8 mouse cellular contexts compared by ENCODE assay signal in genomic region chr5:140647821-140648518, GRCm38 (mm10). TPM values are rescaled to one million over a fixed set of nuclear protein-coding genes. Genes with fewer than 3 reads are reported as not detected.
DNase-seq lines count a peak whose midpoint lies in the region; ATAC-seq and TF ChIP-seq lines count a peak whose summit lies in the region.

No protein-coding gene starts in this region.

- DNase-seq in forebrain, embryonic 10.5 days (ENCODE audit: extremely low spot score, low spot score) = no peak
- DNase-seq in left cerebral cortex, postnatal 25 days (ENCODE audit: low spot score in 2 of 2) = peak; percentile 56 to 64
- DNase-seq in thymus, postnatal 10 days (ENCODE audit: low spot score in 2 of 2) = peak; percentile 28 to 58

- H3K4me1 ChIP-seq in megakaryocyte, embryonic 14.5 days = peaks cover 93% of the 10 kb centered on the region
- H3K4me1 ChIP-seq in bone marrow, adult 2 months (ENCODE audit: control insufficient read depth, insufficient read depth, low read length) = peaks cover 3% of the 10 kb centered on the region
- H3K4me1 ChIP-seq in forebrain, embryonic 10.5 days = peaks cover 68% of the 10 kb centered on the region
- peaks cover 44% of the 10 kb centered on the region for H3K4me1 ChIP-seq in hindbrain, embryonic 16.5 days (ENCODE audit: control insufficient read depth, insufficient read depth, low read depth, low read length)
- H3K4me1 ChIP-seq in midbrain, embryonic 13.5 days (replicated peaks) = peaks cover 58% of the 10 kb centered on the region

- H3K9ac ChIP-seq in hindbrain, embryonic 16.5 days (ENCODE audit: low read depth, low read length) = peak overlapping the region; percentile 99
- H3K9ac ChIP-seq in midbrain, embryonic 13.5 days (replicated peaks) = peak overlapping the region; percentile 100

- H3K27ac ChIP-seq in bone marrow, adult 2 months (ENCODE audit: control insufficient read depth, insufficient read depth, low read depth, low read length, poor library complexity) = 0 out of 2 replicates have a peak overlapping the region, but pooled peaks have one; percentile 1
- H3K27ac ChIP-seq in forebrain, embryonic 10.5 days = peak overlapping the region; percentile 99
- peak overlapping the region; percentile 95 for H3K27ac ChIP-seq in hindbrain, embryonic 16.5 days (ENCODE audit: low read depth, low read length)
- H3K27ac ChIP-seq in midbrain, embryonic 13.5 days = peak overlapping the region; percentile 94

- H3K9me3 ChIP-seq in megakaryocyte, embryonic 14.5 days = no peaks in the 10 kb centered on the region
- no peaks in the 10 kb centered on the region; the same call in none of the 2 replicates for H3K9me3 ChIP-seq in forebrain, embryonic 10.5 days
- no peaks in the 10 kb centered on the region for H3K9me3 ChIP-seq in hindbrain, embryonic 16.5 days (ENCODE audit: control insufficient read depth, low read length)
- no peaks in the 10 kb centered on the region for H3K9me3 ChIP-seq in midbrain, embryonic 13.5 days

- H3K27me3 ChIP-seq in megakaryocyte, embryonic 14.5 days (replicated peaks) = no peaks in the 10 kb centered on the region
- peaks cover 4% of the 10 kb centered on the region; the same call in 1 of the 2 replicates for H3K27me3 ChIP-seq in forebrain, embryonic 10.5 days (ENCODE audit: poor library complexity, severe bottlenecking)
- no peaks in the 10 kb centered on the region for H3K27me3 ChIP-seq in hindbrain, embryonic 16.5 days (replicated peaks; ENCODE audit: control insufficient read depth, insufficient read depth, low read length)
- H3K27me3 ChIP-seq in midbrain, embryonic 13.5 days = peaks cover 2% of the 10 kb centered on the region; the same call in 1 of the 2 replicates

- peak overlapping the region; percentile 79 for H3K4me2 ChIP-seq in hindbrain, embryonic 16.5 days (ENCODE audit: low read length)
- peak overlapping the region; percentile 100 for H3K4me2 ChIP-seq in midbrain, embryonic 13.5 days (replicated peaks)

- no peak for TF ChIP-seq POLR2A in bone marrow, adult 2 months (IDR thresholded peaks at IDR 0.05; ENCODE audit: borderline replicate concordance, control insufficient read depth, low read depth, low read length)

- TF ChIP-seq CTCF in bone marrow, adult 2 months (IDR thresholded peaks at IDR 0.05; ENCODE audit: control insufficient read depth, insufficient read depth, low read length) = no peak

- intact Hi-C loops in left cerebral cortex, postnatal 25 days (cut with DNase I) = loop anchor here (2.0 kb wide), 2 partner anchors 15 to 57 kb away; partner anchors contain the start of gene Brat1

- H3K4me3 ChIP-seq in megakaryocyte, embryonic 14.5 days (replicated peaks) = peak overlapping the region; percentile 96
- H3K4me3 ChIP-seq in bone marrow, adult 2 months (replicated peaks; ENCODE audit: control insufficient read depth, low read depth, low read length) = peak overlapping the region; percentile 74
- peak overlapping the region; percentile 81 for H3K4me3 ChIP-seq in forebrain, embryonic 10.5 days
- H3K4me3 ChIP-seq in hindbrain, embryonic 16.5 days (ENCODE audit: low read length) = peak overlapping the region; percentile 93
- peak overlapping the region; percentile 81 for H3K4me3 ChIP-seq in midbrain, embryonic 13.5 days (replicated peaks)

- WGBS in bone marrow, adult 2 months = 6% methylated on average over 13 of the region's 13 CpGs
- WGBS in forebrain, embryonic 10.5 days = 11% methylated on average over 13 of the region's 13 CpGs
- WGBS in hindbrain, embryonic 16.5 days = under 1% methylated on average over 13 of the region's 13 CpGs
- 1% methylated on average over 13 of the region's 13 CpGs for WGBS in midbrain, embryonic 13.5 days

- no peak for ATAC-seq in megakaryocyte, adult 5-6 weeks (ENCODE audit: poor library complexity, severe bottlenecking)
- ATAC-seq in hindbrain, embryonic 16.5 days = peak; percentile 53
- ATAC-seq in midbrain, embryonic 13.5 days = peak; percentile 49; the same call in 1 of the 2 replicates

- H3K36me3 ChIP-seq in megakaryocyte, embryonic 14.5 days (replicated peaks; ENCODE audit: low read length) = peaks cover 37% of the 10 kb centered on the region
- H3K36me3 ChIP-seq in forebrain, embryonic 10.5 days (replicated peaks) = peaks cover 42% of the 10 kb centered on the region
- H3K36me3 ChIP-seq in hindbrain, embryonic 16.5 days (ENCODE audit: control insufficient read depth, insufficient read depth, low read length) = no peaks in the 10 kb centered on the region
- peaks cover 24% of the 10 kb centered on the region for H3K36me3 ChIP-seq in midbrain, embryonic 13.5 days

RNA-seq across cellular contexts. Expression of gene Ttyh3, which starts 0.9 kb away (rescaled TPM):
- 302 and 455 TPM in 2 replicates for polyA plus RNA-seq in megakaryocyte, embryonic 14.5 days (2012; ENCODE audit: insufficient read depth, low replicate concordance)
- 42.4 and 46.0 TPM in 2 replicates for total RNA-seq in megakaryocyte, adult 5-6 weeks (2015)
- 8.0 and 11.6 TPM in 2 replicates for total RNA-seq in megakaryocyte, adult 5-6 weeks (2017)
- polyA plus RNA-seq in bone marrow, adult 2 months (2011; ENCODE audit: insufficient read depth, insufficient read length, low replicate concordance, missing spikeins) = 20.1 and 34.8 TPM in 2 replicates
- 31.6 and 35.7 TPM in 2 replicates for polyA plus RNA-seq in forebrain, embryonic 10.5 days (2016; fragmentation: Nextera tagmentation; extraction: Ambion mirVana)
- polyA plus RNA-seq in hindbrain, embryonic 16.5 days (2015; fragmentation: Nextera tagmentation; extraction: Ambion mirVana) = 56.0 and 68.9 TPM in 2 replicates
- 100 to 1,000 TPM; 272 to 289 TPM for total RNA-seq in left cerebral cortex, postnatal 25 days (2021)
- polyA plus RNA-seq in midbrain, embryonic 13.5 days (2015; fragmentation: Nextera tagmentation; extraction: Ambion mirVana) = 53.6 and 76.6 TPM in 2 replicates

RNA-seq across cellular contexts. Expression of gene Lfng, which starts 40.9 kb away (rescaled TPM):
- polyA plus RNA-seq in megakaryocyte, embryonic 14.5 days (2012; ENCODE audit: insufficient read depth, low replicate concordance) = 7.3 and 31.9 TPM in 2 replicates
- 21.3 and 23.2 TPM in 2 replicates for total RNA-seq in megakaryocyte, adult 5-6 weeks (2015)
- 48.0 and 54.2 TPM in 2 replicates for total RNA-seq in megakaryocyte, adult 5-6 weeks (2017)
- polyA plus RNA-seq in bone marrow, adult 2 months (2011; ENCODE audit: insufficient read depth, insufficient read length, low replicate concordance, missing spikeins) = 25.9 and 26.5 TPM in 2 replicates
- polyA plus RNA-seq in forebrain, embryonic 10.5 days (2016; fragmentation: Nextera tagmentation; extraction: Ambion mirVana) = 33.1 and 33.3 TPM in 2 replicates
- polyA plus RNA-seq in hindbrain, embryonic 16.5 days (2015; fragmentation: Nextera tagmentation; extraction: Ambion mirVana) = 27.1 and 30.2 TPM in 2 replicates
- total RNA-seq in left cerebral cortex, postnatal 25 days (2021) = 10 to 100 TPM; 19.3 to 21.1 TPM
- 25.0 and 25.7 TPM in 2 replicates for polyA plus RNA-seq in midbrain, embryonic 13.5 days (2015; fragmentation: Nextera tagmentation; extraction: Ambion mirVana)

RNA-seq across cellular contexts. Expression of gene Iqce, which starts 54.2 kb away (rescaled TPM):
- 4.5 and 4.7 TPM in 2 replicates for polyA plus RNA-seq in megakaryocyte, embryonic 14.5 days (2012; ENCODE audit: insufficient read depth, low replicate concordance)
- total RNA-seq in megakaryocyte, adult 5-6 weeks (2015) = 5.1 and 10.1 TPM in 2 replicates
- 4.7 and 7.2 TPM in 2 replicates for total RNA-seq in megakaryocyte, adult 5-6 weeks (2017)
- polyA plus RNA-seq in bone marrow, adult 2 months (2011; ENCODE audit: insufficient read depth, insufficient read length, low replicate concordance, missing spikeins) = 3.6 and 11.0 TPM in 2 replicates
- polyA plus RNA-seq in forebrain, embryonic 10.5 days (2016; fragmentation: Nextera tagmentation; extraction: Ambion mirVana) = 24.0 and 30.5 TPM in 2 replicates
- 27.9 and 28.6 TPM in 2 replicates for polyA plus RNA-seq in hindbrain, embryonic 16.5 days (2015; fragmentation: Nextera tagmentation; extraction: Ambion mirVana)
- 10 to 100 TPM; 43.4 to 50.4 TPM for total RNA-seq in left cerebral cortex, postnatal 25 days (2021)
- polyA plus RNA-seq in midbrain, embryonic 13.5 days (2015; fragmentation: Nextera tagmentation; extraction: Ambion mirVana) = 24.4 and 26.0 TPM in 2 replicates

RNA-seq across cellular contexts. Expression of gene Brat1, which starts 56.8 kb away (rescaled TPM):
- polyA plus RNA-seq in megakaryocyte, embryonic 14.5 days (2012; ENCODE audit: insufficient read depth, low replicate concordance) = 15.6 and 22.4 TPM in 2 replicates
- 6.4 and 6.8 TPM in 2 replicates for total RNA-seq in megakaryocyte, adult 5-6 weeks (2015)
- 7.8 and 11.1 TPM in 2 replicates for total RNA-seq in megakaryocyte, adult 5-6 weeks (2017)
- 4.6 and 8.5 TPM in 2 replicates for polyA plus RNA-seq in bone marrow, adult 2 months (2011; ENCODE audit: insufficient read depth, insufficient read length, low replicate concordance, missing spikeins)
- polyA plus RNA-seq in forebrain, embryonic 10.5 days (2016; fragmentation: Nextera tagmentation; extraction: Ambion mirVana) = 21.5 and 23.6 TPM in 2 replicates
- polyA plus RNA-seq in hindbrain, embryonic 16.5 days (2015; fragmentation: Nextera tagmentation; extraction: Ambion mirVana) = 24.3 and 27.4 TPM in 2 replicates
- total RNA-seq in left cerebral cortex, postnatal 25 days (2021) = 10 to 100 TPM; 20.5 to 22.4 TPM
- polyA plus RNA-seq in midbrain, embryonic 13.5 days (2015; fragmentation: Nextera tagmentation; extraction: Ambion mirVana) = 20.7 and 22.4 TPM in 2 replicates

Comparison
In these comparisons a context has a peak if more than half of its experiments do, and no peak if none do; other contexts are left out.
1. H3K27ac ChIP-seq: peak in every context shown above with its lines; median percentile 99 in forebrain, embryonic 10.5 days; 95 in hindbrain, embryonic 16.5 days; 94 in midbrain, embryonic 13.5 days; 1 in bone marrow, adult 2 months.